ENCODE assay signal across 31 mouse cellular contexts in the genomic region with DNA sequence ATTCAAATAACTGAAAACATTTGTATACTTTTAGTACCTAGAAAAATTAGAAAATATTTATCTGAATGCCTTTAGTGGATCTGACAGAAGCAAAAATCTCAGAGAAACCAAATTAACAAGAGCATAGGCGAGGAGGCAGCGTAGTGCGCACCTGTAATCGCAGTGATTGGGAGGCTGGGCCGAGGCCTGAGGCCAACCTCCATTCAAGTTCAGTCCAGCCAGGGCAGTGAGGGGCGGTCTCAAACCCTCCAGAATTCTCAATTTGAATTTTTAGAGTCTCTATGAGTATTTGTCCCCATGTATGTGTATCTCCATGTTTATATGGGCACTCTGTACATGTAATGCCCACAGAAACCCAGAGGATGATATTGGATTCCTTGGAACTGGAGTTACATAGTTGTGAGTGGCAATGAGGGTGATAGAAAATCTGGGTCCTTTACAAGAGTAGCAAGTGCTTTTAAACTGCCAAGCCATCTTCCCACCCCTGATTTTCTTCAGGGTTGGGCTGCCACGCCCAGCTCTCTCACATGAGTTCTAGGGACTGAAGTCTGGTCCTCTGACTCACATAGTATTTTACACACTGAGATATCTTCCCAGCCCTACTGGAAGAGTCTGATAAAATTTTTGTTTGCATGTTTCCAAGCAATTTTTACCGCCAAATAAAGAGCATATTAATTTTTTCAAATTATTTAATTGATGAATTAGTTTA. TPM values are rescaled to one million over a fixed set of nuclear protein-coding genes. Genes with fewer than 3 reads are reported as not detected.
DNase-seq lines count a peak whose midpoint lies in the region; ATAC-seq and TF ChIP-seq lines count a peak whose summit lies in the region.
"Had no signal": no experiment of that assay in that cellular context is flagged by ENCODE, and none has a peak within 500 bp of the region (broad histone marks: within the 10 kb centered on the region; RNA-seq: fewer than 3 reads in every experiment).

No protein-coding gene starts in this region.

- no peak for TF ChIP-seq CTCF in layer of hippocampus, adult 2 months (conservative IDR thresholded peaks at IDR 0.05)
- no peak for TF ChIP-seq CTCF in MEL (IDR thresholded peaks at IDR 0.05 in 2 of 3, conservative IDR thresholded peaks at IDR 0.05 in 1 of 3; ENCODE audit: control insufficient read depth in 1 of 3, insufficient read depth in 1 of 3, low read depth in 2 of 3, low read length in 3 of 3, poor library complexity in 1 of 3, severe bottlenecking in 1 of 3)
- TF ChIP-seq CTCF in midbrain, postnatal 0 days (IDR thresholded peaks at IDR 0.05): no peak
- no peak for TF ChIP-seq CTCF in forebrain, postnatal 0 days (IDR thresholded peaks at IDR 0.05; ENCODE audit: low read depth)

- TF ChIP-seq EP300 in MEL (IDR thresholded peaks at IDR 0.05; ENCODE audit: low read depth in 1 of 2, low read length in 2 of 2): no peak

- no peak overlapping the region for H3K4me3 ChIP-seq in layer of hippocampus, adult 2 months
- H3K4me3 ChIP-seq in MEL (ENCODE audit: control insufficient read depth in 1 of 2, insufficient read depth in 1 of 2, low read depth in 2 of 2, low read length in 2 of 2): no peak overlapping the region
- no peak overlapping the region for H3K4me3 ChIP-seq in intestine, embryonic 16.5 days (ENCODE audit: low read length)
- H3K4me3 ChIP-seq in midbrain, embryonic 15.5 days: no peak overlapping the region
- H3K4me3 ChIP-seq in midbrain, postnatal 0 days (ENCODE audit: low read depth, low read length): no peak overlapping the region
- no peak overlapping the region for H3K4me3 ChIP-seq in forebrain, postnatal 0 days (ENCODE audit: low read depth, low read length)
- H3K4me3 ChIP-seq: embryonic facial prominence, embryonic 13.5 days; embryonic facial prominence, embryonic 15.5 days; erythroblast, embryonic 14.5 days; forebrain, embryonic 10.5 days; forebrain, embryonic 12.5 days had no signal

- TF ChIP-seq RAD21 in MEL (IDR thresholded peaks at IDR 0.05; ENCODE audit: low read depth, low read length): no peak

- no peak overlapping the region for H3K4me2 ChIP-seq in intestine, embryonic 16.5 days (ENCODE audit: low read depth, low read length)
- H3K4me2 ChIP-seq in midbrain, embryonic 15.5 days: no peak overlapping the region
- no peak overlapping the region for H3K4me2 ChIP-seq in midbrain, postnatal 0 days (ENCODE audit: low read depth, low read length, poor library complexity, severe bottlenecking)
- no peak overlapping the region for H3K4me2 ChIP-seq in forebrain, postnatal 0 days (ENCODE audit: low read depth)
- H3K4me2 ChIP-seq: embryonic facial prominence, embryonic 13.5 days; embryonic facial prominence, embryonic 15.5 days; forebrain, embryonic 12.5 days had no signal

- peak overlapping the region; percentile 43 for H3K27ac ChIP-seq in layer of hippocampus, adult 2 months
- H3K27ac ChIP-seq in MEL (ENCODE audit: control insufficient read depth, low read depth, low read length): no peak overlapping the region
- H3K27ac ChIP-seq in intestine, embryonic 16.5 days (ENCODE audit: low read length): no peak overlapping the region
- no peak overlapping the region for H3K27ac ChIP-seq in midbrain, embryonic 15.5 days
- H3K27ac ChIP-seq in midbrain, postnatal 0 days (ENCODE audit: low read depth, low read length): no peak overlapping the region
- no peak overlapping the region for H3K27ac ChIP-seq in forebrain, postnatal 0 days (ENCODE audit: low read depth, low read length)
- H3K27ac ChIP-seq: embryonic facial prominence, embryonic 13.5 days; embryonic facial prominence, embryonic 15.5 days; forebrain, embryonic 10.5 days; forebrain, embryonic 12.5 days had no signal

- TF ChIP-seq POLR2A in MEL (IDR thresholded peaks at IDR 0.05; ENCODE audit: control insufficient read depth in 1 of 2, insufficient read depth in 1 of 2, low read depth in 1 of 2, low read length in 2 of 2, poor library complexity in 1 of 2): no peak

- no peak for DNase-seq in layer of hippocampus, adult 2 months (ENCODE audit: low spot score in 2 of 2)
- no peak for DNase-seq in layer of hippocampus, postnatal 25 days (ENCODE audit: extremely low spot score in 1 of 2, low spot score in 1 of 2)
- DNase-seq in MEL (ENCODE audit: low read depth, low spot score): peak; percentile 49
- peak; percentile 59 for DNase-seq in ZHBTc4 (ENCODE audit: low read depth, low spot score)
- DNase-seq in midbrain, postnatal 0 days (ENCODE audit: low spot score): no peak
- no peak for DNase-seq in forebrain, postnatal 0 days
- DNase-seq: adrenal gland, adult 2 months; adrenal gland, postnatal 10 days; adrenal gland, postnatal 36 days; B cell, adult 2 months; cerebellum, adult 11 months; cerebellum, adult 18-20 months; cerebellum, adult 8-10 months; cerebellum, adult 9-11 months; cerebellum, postnatal 14 days; cerebellum, postnatal 36 days; embryo, embryonic 11 days had no signal

- peaks cover 5% of the 10 kb centered on the region; the same call in 1 of the 2 replicates for H3K79me2 ChIP-seq in MEL (ENCODE audit: control insufficient read depth, insufficient read depth, low read length, poor library complexity)

- no peaks in the 10 kb centered on the region for H3K9me3 ChIP-seq in MEL (replicated peaks; ENCODE audit: insufficient read depth, low read length)
- H3K9me3 ChIP-seq in intestine, embryonic 16.5 days (ENCODE audit: control insufficient read depth, low read length): no peaks in the 10 kb centered on the region
- H3K9me3 ChIP-seq in midbrain, embryonic 15.5 days: no peaks in the 10 kb centered on the region
- H3K9me3 ChIP-seq in midbrain, postnatal 0 days (ENCODE audit: low read length): no peaks in the 10 kb centered on the region
- H3K9me3 ChIP-seq in forebrain, postnatal 0 days (ENCODE audit: low read length): no peaks in the 10 kb centered on the region
- H3K9me3 ChIP-seq: embryonic facial prominence, embryonic 13.5 days; embryonic facial prominence, embryonic 15.5 days; forebrain, embryonic 10.5 days; forebrain, embryonic 12.5 days; G1E had no signal

- H3K36me3 ChIP-seq in MEL (ENCODE audit: control insufficient read depth in 1 of 2, insufficient read depth in 2 of 2, low read length in 2 of 2): peaks cover 3 to 9% of the 10 kb centered on the region in 2 experiments; a peak in 3 of 4 replicates
- no peaks in the 10 kb centered on the region for H3K36me3 ChIP-seq in intestine, embryonic 16.5 days (ENCODE audit: control insufficient read depth, insufficient read depth, low read length)
- H3K36me3 ChIP-seq in midbrain, embryonic 15.5 days (replicated peaks): peaks cover 23% of the 10 kb centered on the region
- H3K36me3 ChIP-seq in midbrain, postnatal 0 days (ENCODE audit: insufficient read depth, low read length): peaks cover 18% of the 10 kb centered on the region
- H3K36me3 ChIP-seq in forebrain, postnatal 0 days (ENCODE audit: insufficient read depth): peaks cover 34% of the 10 kb centered on the region

- no peaks in the 10 kb centered on the region for H3K27me3 ChIP-seq in MEL (ENCODE audit: control insufficient read depth in 1 of 2, insufficient read depth in 2 of 2, low read length in 2 of 2)
- H3K27me3 ChIP-seq in intestine, embryonic 16.5 days (replicated peaks; ENCODE audit: control insufficient read depth, insufficient read depth, low read length): no peaks in the 10 kb centered on the region
- no peaks in the 10 kb centered on the region for H3K27me3 ChIP-seq in midbrain, embryonic 15.5 days (replicated peaks)
- no peaks in the 10 kb centered on the region for H3K27me3 ChIP-seq in midbrain, postnatal 0 days (ENCODE audit: insufficient read depth, low read length)
- H3K27me3 ChIP-seq in forebrain, postnatal 0 days (ENCODE audit: insufficient read depth, low read length): no peaks in the 10 kb centered on the region
- H3K27me3 ChIP-seq: CH12.LX; embryonic facial prominence, embryonic 13.5 days; embryonic facial prominence, embryonic 15.5 days; forebrain, embryonic 12.5 days had no signal

- 91% methylated on average over 8 of the region's 8 CpGs for WGBS in intestine, embryonic 16.5 days
- WGBS in midbrain, embryonic 15.5 days: 97% methylated on average over 8 of the region's 8 CpGs
- 96% methylated on average over 8 of the region's 8 CpGs for WGBS in midbrain, postnatal 0 days
- 92% methylated on average over 8 of the region's 8 CpGs for WGBS in forebrain, postnatal 0 days

- H3K9ac ChIP-seq in MEL (ENCODE audit: control insufficient read depth, low read depth, low read length, poor library complexity, severe bottlenecking): no peak overlapping the region
- H3K9ac ChIP-seq in intestine, embryonic 16.5 days (ENCODE audit: low read depth, low read length): no peak overlapping the region
- H3K9ac ChIP-seq in midbrain, embryonic 15.5 days: no peak overlapping the region
- H3K9ac ChIP-seq in midbrain, postnatal 0 days (replicated peaks; ENCODE audit: low read length, poor library complexity, severe bottlenecking): no peak overlapping the region
- no peak overlapping the region for H3K9ac ChIP-seq in forebrain, postnatal 0 days
- H3K9ac ChIP-seq: embryonic facial prominence, embryonic 13.5 days; embryonic facial prominence, embryonic 15.5 days; forebrain, embryonic 12.5 days had no signal

- no peaks in the 10 kb centered on the region for H3K4me1 ChIP-seq in MEL (ENCODE audit: control insufficient read depth in 1 of 2, insufficient read depth in 2 of 2, low read length in 2 of 2)
- H3K4me1 ChIP-seq in intestine, embryonic 16.5 days (ENCODE audit: control insufficient read depth, insufficient read depth, low read length): peaks cover 4% of the 10 kb centered on the region; the same call in 1 of the 2 replicates
- H3K4me1 ChIP-seq in midbrain, embryonic 15.5 days: peaks cover 5% of the 10 kb centered on the region
- H3K4me1 ChIP-seq in midbrain, postnatal 0 days (ENCODE audit: insufficient read depth, low read length): no peaks in the 10 kb centered on the region
- no peaks in the 10 kb centered on the region for H3K4me1 ChIP-seq in forebrain, postnatal 0 days (ENCODE audit: insufficient read depth)
- H3K4me1 ChIP-seq: embryonic facial prominence, embryonic 15.5 days had no signal

- ATAC-seq in intestine, embryonic 16.5 days: peak; percentile 43
- no peak for ATAC-seq in midbrain, embryonic 15.5 days (replicated peaks)
- no peak for ATAC-seq in midbrain, postnatal 0 days (ENCODE audit: low FRiP score)
- ATAC-seq in forebrain, postnatal 0 days: no peak
- ATAC-seq: CD4-positive, CD25-positive, alpha-beta regulatory T cell, adult 4 months; forebrain, embryonic 14.5 days; forebrain, embryonic 16.5 days had no signal

RNA-seq across cellular contexts. Expression of gene Rnf7, which starts 8.1 kb away (rescaled TPM):
- 10 to 100 TPM; 57.2 to 58.1 TPM for total RNA-seq in layer of hippocampus, adult 2 months (2021)
- total RNA-seq in layer of hippocampus, postnatal 25 days (2021): 10 to 100 TPM; 58.1 to 58.5 TPM
- total RNA-seq in MEL (2012; rRNA removed): 138 and 157 TPM in 2 replicates
- 100 to 1,000 TPM in 1 of 2 experiments, not detected in 1; 105 TPM for polyA plus RNA-seq in MEL (2012; ENCODE audit: insufficient read depth in 1 of 2, insufficient read length in 2 of 2, low read depth in 1 of 2, low replicate concordance in 2 of 2, missing spikeins in 1 of 2)
- polyA plus RNA-seq in intestine, embryonic 16.5 days (2015; fragmentation: Nextera tagmentation; extraction: Ambion mirVana): 151 and 166 TPM in 2 replicates
- 196 and 201 TPM in 2 replicates for polyA plus RNA-seq in midbrain, embryonic 15.5 days (2015; fragmentation: Nextera tagmentation; extraction: Ambion mirVana)
- 267 and 406 TPM in 2 replicates for total RNA-seq in midbrain, postnatal 0 days (2014; rRNA removed)
- 215 and 217 TPM in 2 replicates for polyA plus RNA-seq in midbrain, postnatal 0 days (2015; fragmentation: Nextera tagmentation; extraction: Ambion mirVana)
- total RNA-seq in forebrain, postnatal 0 days (2014; rRNA removed): 178 and 300 TPM in 2 replicates
- polyA plus RNA-seq in forebrain, postnatal 0 days (2015; fragmentation: Nextera tagmentation; extraction: Ambion mirVana): 195 and 209 TPM in 2 replicates

RNA-seq across cellular contexts. Expression of gene Gm28729, which starts 54.6 kb away (rescaled TPM):
- under 1 TPM in 1 of 2 experiments, not detected in 1; 0.34 TPM for total RNA-seq in layer of hippocampus, adult 2 months (2021)
- under 1 TPM; 0.17 to 0.31 TPM for total RNA-seq in layer of hippocampus, postnatal 25 days (2021)
- total RNA-seq in MEL (2012; rRNA removed): not detected in 2 replicates
- polyA plus RNA-seq in MEL (2012; ENCODE audit: insufficient read depth in 1 of 2, insufficient read length in 2 of 2, low read depth in 1 of 2, low replicate concordance in 2 of 2, missing spikeins in 1 of 2): not detected
- not detected in 2 replicates for polyA plus RNA-seq in intestine, embryonic 16.5 days (2015; fragmentation: Nextera tagmentation; extraction: Ambion mirVana)
- polyA plus RNA-seq in midbrain, embryonic 15.5 days (2015; fragmentation: Nextera tagmentation; extraction: Ambion mirVana): 0.17 and 0.32 TPM in 2 replicates
- total RNA-seq in midbrain, postnatal 0 days (2014; rRNA removed): 0.57 and 0.60 TPM in 2 replicates
- 0.20 and 0.47 TPM in 2 replicates for polyA plus RNA-seq in midbrain, postnatal 0 days (2015; fragmentation: Nextera tagmentation; extraction: Ambion mirVana)
- total RNA-seq in forebrain, postnatal 0 days (2014; rRNA removed): 0.33 and 0.38 TPM in 2 replicates
- 0.14 and 0.52 TPM in 2 replicates for polyA plus RNA-seq in forebrain, postnatal 0 days (2015; fragmentation: Nextera tagmentation; extraction: Ambion mirVana)
- total RNA-seq: adrenal gland, postnatal 36 days; CH12.LX; common myeloid progenitor, adult 5-6 weeks had no signal
- polyA plus RNA-seq: adrenal gland, adult 2 months; CD4-positive, CD25-positive, alpha-beta regulatory T cell, adult 4 months; embryonic facial prominence, embryonic 11.5 days; embryonic facial prominence, embryonic 13.5 days; erythroblast, embryonic 14.5 days; forebrain, embryonic 10.5 days; G1E had no signal

Comparison
In these comparisons a context has a peak if more than half of its experiments do, and no peak if none do; other contexts are left out.
1. DNase-seq: peak in MEL (single experiment) and ZHBTc4 (single experiment); none in layer of hippocampus, adult 2 months (0 of 2), layer of hippocampus, postnatal 25 days (0 of 2), midbrain, postnatal 0 days (single experiment) and forebrain, postnatal 0 days (single experiment).